Mouse (Mus musculus) limb, embryonic 11.5 days (tissue): ENCODE results near the gene Sprr2f. TPM values are rescaled to one million over a fixed set of nuclear protein-coding genes. Genes with fewer than 3 reads are reported as not detected.

Experiments
- ATAC-seq: fragments of 200-750 bp; cut with Nextera tagmentation; 2 replicates; pipeline ENCODE4 v1.8.0; 2017; ENCODE audit warnings: low read depth; ENCODE audit not compliant: insufficient number of reproducible peaks, low FRiP score, low TSS enrichment
- DNase-seq: peaks from one replicate; pipeline ENCODE4 v3.0.0-alpha.2; 2015; ENCODE audit warnings: low spot score
- H3K27ac ChIP-seq: fragments of 300-500 bp; sonication (generic); replicated peaks from 2 replicates; pipeline ENCODE4 v1.5.1; 2014; ENCODE audit warnings: low read depth, mild to moderate bottlenecking, low read length
- H3K27me3 ChIP-seq: fragments of 300-500 bp; sonication (generic); 2 replicates; pipeline ENCODE4 v1.6.1; 2014; ENCODE audit warnings: mild to moderate bottlenecking, low read length, mixed read lengths; ENCODE audit not compliant: control insufficient read depth, insufficient read depth
- H3K36me3 ChIP-seq: fragments of 300-500 bp; sonication (generic); 2 replicates; pipeline ENCODE4 v1.6.1; 2014; ENCODE audit warnings: mild to moderate bottlenecking, low read length, moderate library complexity, mixed read lengths; ENCODE audit not compliant: control insufficient read depth, insufficient read depth
- H3K4me1 ChIP-seq: fragments of 300-500 bp; sonication (generic); 2 replicates; pipeline ENCODE4 v1.6.1; 2014; ENCODE audit warnings: low read length, mixed read lengths; ENCODE audit not compliant: control insufficient read depth, insufficient read depth
- H3K4me2 ChIP-seq: fragments of 300-500 bp; sonication (generic); 2 replicates; pipeline ENCODE4 v1.6.1; 2014; ENCODE audit warnings: low read depth, mild to moderate bottlenecking, moderate library complexity; ENCODE audit not compliant: severe bottlenecking
- H3K4me3 ChIP-seq: fragments of 300-500 bp; sonication (generic); 2 replicates; pipeline ENCODE4 v1.5.1; 2014; ENCODE audit warnings: low read depth, low read length
- H3K9ac ChIP-seq: fragments of 300-500 bp; sonication (generic); 2 replicates; pipeline ENCODE4 v1.6.1; 2014; ENCODE audit warnings: mild to moderate bottlenecking, low read length
- H3K9me3 ChIP-seq: fragments of 300-500 bp; sonication (generic); 2 replicates; pipeline ENCODE4 v1.6.1; 2016; ENCODE audit warnings: low read length; ENCODE audit not compliant: control insufficient read depth
- WGBS: fragments of 180-500 bp; shearing (Covaris S2); extraction: QIAGEN DNeasy Blood & Tissue Kit; methylation state at CpG from one replicate; pipeline ENCODE4 v1.1.7; 2014; 5-methylcytosine and 5-hydroxymethylcytosine counted together
- polyA plus RNA-seq: library from polyadenylated mRNA; unstranded; fragments of >200 nt; fragmentation: Nextera tagmentation; extraction: Ambion mirVana; gene quantifications from 2 replicates; pipeline ENCODE4 v1.2.1, GENCODE M21; 2014

Sprr2f gene
- polyA plus RNA-seq, 1 experiment from 2014 or later: not detected

DNA sequence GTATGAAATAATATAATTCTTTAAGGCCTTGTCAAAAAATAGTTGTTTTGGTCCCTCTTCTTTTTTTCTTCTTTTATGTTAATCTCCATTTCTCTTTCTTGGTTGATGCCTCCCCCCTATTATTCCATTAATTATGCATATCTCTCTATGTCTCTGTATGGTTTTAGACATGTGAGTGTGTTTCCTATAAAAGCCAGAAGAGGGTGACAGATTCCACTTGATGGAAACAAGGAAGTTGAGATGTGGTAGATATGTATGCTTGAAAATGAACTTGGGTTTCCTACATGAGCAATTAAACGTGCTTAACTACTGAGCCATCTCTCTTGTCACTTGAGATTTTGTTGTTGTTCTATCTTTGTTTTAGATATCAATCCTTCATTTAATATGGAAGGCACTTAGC lies 29.3 kb downstream of the Sprr2f start:
- no peak for DNase-seq
- H3K27ac ChIP-seq: no peak overlapping the region
- WGBS: 71% methylated on average over 1 of the region's 1 CpGs

DNA sequence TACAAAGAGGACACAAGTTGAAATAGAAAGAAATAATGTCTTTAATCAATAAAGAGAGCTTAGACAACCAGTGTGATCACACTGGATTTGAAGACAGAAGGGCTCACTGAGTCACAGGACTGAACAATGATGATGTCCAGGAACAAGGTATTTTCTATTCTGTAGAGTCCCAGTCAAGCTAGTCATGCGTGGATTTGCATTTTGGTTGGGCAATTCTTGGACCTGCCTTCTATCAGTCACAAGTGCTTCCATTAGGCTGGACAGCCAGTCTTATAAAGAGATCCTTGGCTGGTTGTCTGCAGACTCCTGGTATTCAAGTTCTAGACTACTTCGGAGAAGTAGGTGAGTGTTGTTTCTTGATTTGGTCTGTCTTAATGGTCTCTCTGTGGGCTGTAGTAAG lies 42.7 kb downstream of the Sprr2f start, which contains the start of gene Sprr2i:
Gene Sprr2i, plus strand, starts transcription at position 301 of the 400 bp plus-strand sequence.
- no peaks in the 10 kb centered on the region for H3K27me3 ChIP-seq
- H3K4me3 ChIP-seq: no peak within 1 kb of the TSS
- 93% methylated on average over 2 of the region's 2 CpGs for WGBS
- no peak within 1 kb of the TSS for H3K27ac ChIP-seq
- DNase-seq: no peak
- no peaks in the 10 kb centered on the region for H3K4me1 ChIP-seq
- no peak within 1 kb of the TSS for H3K4me2 ChIP-seq
- no peak within 1 kb of the TSS for H3K9ac ChIP-seq
- no peak for ATAC-seq
- no peaks in the 10 kb centered on the region for H3K9me3 ChIP-seq
- no peaks in the 10 kb centered on the region for H3K36me3 ChIP-seq

More for the DNA sequence above, 29.3 kb downstream of the Sprr2f start:
- no peaks in the 10 kb centered on the region for H3K4me1 ChIP-seq
- no peaks in the 10 kb centered on the region for H3K9me3 ChIP-seq
- no peaks in the 10 kb centered on the region for H3K27me3 ChIP-seq
- no peak overlapping the region for H3K4me2 ChIP-seq
- ATAC-seq: no peak
- H3K9ac ChIP-seq: no peak overlapping the region
- H3K4me3 ChIP-seq: no peak overlapping the region
- no peaks in the 10 kb centered on the region for H3K36me3 ChIP-seq

Other genes starting within 250 kb of the Sprr2f start
- not detected in 2 replicates for gene Prr9, start 241.2 kb upstream of the Sprr2f start, polyA plus RNA-seq
- gene Lelp1, start 222.4 kb upstream of the Sprr2f start, polyA plus RNA-seq: not detected in 2 replicates
- not detected in 2 replicates for gene Sprr2a1, start 149.4 kb upstream of the Sprr2f start, polyA plus RNA-seq
- gene Sprr2a2, start 149.3 kb upstream of the Sprr2f start, polyA plus RNA-seq: 0.37 TPM in 1 of 2 replicates, not detected in the other
- gene Sprr2a3, start 79.8 kb upstream of the Sprr2f start, polyA plus RNA-seq: not detected in 2 replicates
- not detected in 2 replicates for gene Sprr2b, start 48.6 kb upstream of the Sprr2f start, polyA plus RNA-seq
- not detected in 2 replicates for gene Sprr2d, start 26.0 kb upstream of the Sprr2f start, polyA plus RNA-seq
- not detected in 2 replicates for gene Sprr2e, start 13.0 kb upstream of the Sprr2f start, polyA plus RNA-seq
- not detected in 2 replicates for gene Sprr2h, start 20.5 kb downstream of the Sprr2f start, polyA plus RNA-seq
- gene Sprr2i, start 42.8 kb downstream of the Sprr2f start, polyA plus RNA-seq: not detected in 2 replicates
- not detected in 2 replicates for gene Sprr2j-ps, start 52.9 kb downstream of the Sprr2f start, polyA plus RNA-seq
- gene Gm9774, start 64.2 kb downstream of the Sprr2f start, polyA plus RNA-seq: 4.9 and 5.8 TPM in 2 replicates
- gene Sprr2k, start 67.4 kb downstream of the Sprr2f start, polyA plus RNA-seq: not detected in 2 replicates
- gene Sprr1b, start 73.6 kb downstream of the Sprr2f start, polyA plus RNA-seq: not detected in 2 replicates
- not detected in 2 replicates for gene Sprr3, start 93.5 kb downstream of the Sprr2f start, polyA plus RNA-seq
- gene Sprr1a, start 120.7 kb downstream of the Sprr2f start, polyA plus RNA-seq: not detected in 2 replicates
- gene Sprr4, start 135.3 kb downstream of the Sprr2f start, polyA plus RNA-seq: not detected in 2 replicates
- gene 2310046K23Rik, start 169.3 kb downstream of the Sprr2f start, polyA plus RNA-seq: not detected in 2 replicates
- not detected in 2 replicates for gene Ivl, start 208.5 kb downstream of the Sprr2f start, polyA plus RNA-seq
- gene Smcp, start 223.8 kb downstream of the Sprr2f start, polyA plus RNA-seq: not detected in 2 replicates
- gene 2210017I01Rik, start 242.3 kb downstream of the Sprr2f start, polyA plus RNA-seq: not detected in 2 replicates